Mouse (Mus musculus): ENCODE results near the gene Tfg. TPM values are rescaled to one million over a fixed set of nuclear protein-coding genes. Genes with fewer than 3 reads are reported as not detected.

Gene Tfg
- total RNA-seq, 2 experiments from 2014 or later: 68.8 to 71.6 TPM

- DNase-seq (ENCODE audit: low spot score in 2 of 2): no peak
Measured at GRCm38 (mm10) chr16:56646382-56647172, 70.7 kb downstream of the Tfg start.

- DNase-seq (ENCODE audit: low spot score in 2 of 2): no peak
Measured at GRCm38 (mm10) chr16:56645251-56645650, 72.0 kb downstream of the Tfg start.

Other genes starting within 250 kb of the Tfg start
- gene Abi3bp, start 239.6 kb downstream of the Tfg start, total RNA-seq (2021): 1 to 10 TPM; 1.3 to 1.7 TPM
- gene Adgrg7, start 78.4 kb upstream of the Tfg start, total RNA-seq (2021): not detected
- 1 to 10 TPM; 2.2 to 3.6 TPM for gene Tmem45a, start 168.7 kb upstream of the Tfg start, total RNA-seq (2021)
- 1 to 10 TPM in 1 of 2 experiments, under 1 TPM in 1; 0.62 to 1.8 TPM for gene Lnp1, start 210.6 kb upstream of the Tfg start, total RNA-seq (2021)